Mouse (Mus musculus) lung, embryonic 14.5 days (tissue): ENCODE results near the gene Gnas. TPM values are rescaled to one million over a fixed set of nuclear protein-coding genes. Genes with fewer than 3 reads are reported as not detected.
A peak's percentile ranks its signal among the peaks of the same experiment; 100 is the strongest.

Experiments used
- ATAC-seq: fragments of 200-750 bp; cut with Nextera tagmentation; 2 replicates; pipeline ENCODE4 v1.8.0; 2017; ENCODE audit warnings: mild to moderate bottlenecking, moderate TSS enrichment, moderate library complexity; ENCODE audit not compliant: insufficient read depth
- DNase-seq: peaks from one replicate; pipeline ENCODE4 v3.0.0-alpha.2; 2015
- H3K27ac ChIP-seq: fragments of 300-500 bp; sonication (generic); 2 replicates; pipeline ENCODE4 v1.5.1; 2014; ENCODE audit warnings: low read depth, mild to moderate bottlenecking, moderate library complexity
- H3K27me3 ChIP-seq: fragments of 300-500 bp; sonication (generic); 2 replicates; pipeline ENCODE4 v1.6.1; 2014; ENCODE audit warnings: low read length, control low read depth; ENCODE audit not compliant: insufficient read depth
- H3K36me3 ChIP-seq: fragments of 300-500 bp; sonication (generic); 2 replicates; pipeline ENCODE4 v1.6.1; 2014; ENCODE audit warnings: control low read depth; ENCODE audit not compliant: insufficient read depth
- H3K4me1 ChIP-seq: fragments of 300-500 bp; sonication (generic); 2 replicates; pipeline ENCODE4 v1.6.1; 2014; ENCODE audit warnings: antibody characterized with exemption, control low read depth; ENCODE audit not compliant: insufficient read depth
- H3K4me2 ChIP-seq: fragments of 300-500 bp; sonication (generic); 2 replicates; pipeline ENCODE4 v1.6.1; 2014; ENCODE audit warnings: mild to moderate bottlenecking
- H3K4me3 ChIP-seq: fragments of 300-500 bp; sonication (generic); 2 replicates; pipeline ENCODE4 v1.5.1; 2014; ENCODE audit warnings: low read depth, low read length
- H3K9ac ChIP-seq: fragments of 300-500 bp; sonication (generic); 2 replicates; pipeline ENCODE4 v1.6.1; 2014
- H3K9me3 ChIP-seq: fragments of 300-500 bp; sonication (generic); 2 replicates; pipeline ENCODE4 v1.6.1; 2016; ENCODE audit warnings: low read depth, low read length, control low read depth
- CTCF ChIP-seq: IDR thresholded peaks from 2 replicates; pipeline ENCODE4 v1.5.1; 2016; ENCODE audit warnings: antibody characterized with exemption, low read depth
- WGBS: fragments of 180-500 bp; shearing (Covaris S2); extraction: QIAGEN DNeasy Blood & Tissue Kit; methylation state at CpG from one replicate; pipeline ENCODE4 v1.1.7; 2014; 5-methylcytosine and 5-hydroxymethylcytosine counted together
- polyA plus RNA-seq: library from polyadenylated mRNA; unstranded; fragments of >200 nt; fragmentation: Nextera tagmentation; extraction: Ambion mirVana; gene quantifications from 2 replicates; pipeline ENCODE4 v1.2.1, GENCODE M21; 2014

Gnas gene
- polyA plus RNA-seq, 1 experiment from 2014 or later, result 2,011 TPM

DNA sequence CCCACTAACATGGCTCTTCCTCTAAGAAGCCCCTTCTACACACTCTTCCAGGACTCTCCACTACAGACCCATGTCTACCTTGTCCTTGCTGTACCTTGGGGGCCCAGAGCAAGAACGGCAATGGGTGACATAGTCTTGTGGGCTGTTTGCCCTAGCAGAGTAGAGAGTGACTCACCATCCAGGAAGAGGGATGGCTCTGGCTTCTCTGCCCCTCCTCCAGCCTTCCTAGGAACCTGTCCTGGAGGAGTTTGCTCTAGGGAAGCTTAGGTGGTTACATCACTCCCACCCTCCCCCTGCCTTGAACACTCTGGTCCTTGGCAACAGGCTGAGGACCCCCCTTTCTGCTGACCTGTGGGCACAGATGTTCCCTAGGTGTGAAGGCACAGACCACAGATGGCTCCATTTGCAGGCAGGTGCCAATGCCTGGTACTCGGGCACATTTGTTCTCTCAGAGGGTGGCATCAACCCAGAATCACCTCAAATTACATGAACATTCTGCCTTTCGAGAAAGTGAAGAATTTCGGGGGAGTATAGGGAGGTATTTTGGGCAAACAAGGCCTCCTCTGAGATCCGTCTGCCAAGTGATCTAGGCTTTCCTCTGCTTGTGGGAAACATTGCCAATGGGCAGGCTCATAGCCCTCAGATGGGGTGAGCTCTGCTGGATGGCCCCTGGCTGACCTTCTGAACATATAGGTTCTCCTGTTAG is 20.9 kb upstream of the Gnas start:
- H3K4me1 ChIP-seq, result no peaks in the 10 kb centered on the region
- H3K27ac ChIP-seq, result no peak overlapping the region
- no peaks in the 10 kb centered on the region for H3K9me3 ChIP-seq
- 61% methylated on average over 5 of the region's 5 CpGs for WGBS
- H3K4me3 ChIP-seq, result no peak overlapping the region
- TF ChIP-seq CTCF, result no peak
- no peaks in the 10 kb centered on the region for H3K27me3 ChIP-seq
- ATAC-seq (0 out of 2 replicates have a peak, but pooled peaks have one; percentile 26), DNase-seq (peak; percentile 15)
- no peak overlapping the region for H3K4me2 ChIP-seq
- H3K9ac ChIP-seq, result no peak overlapping the region
- H3K36me3 ChIP-seq, result peaks cover 17% of the 10 kb centered on the region; the same call in 1 of the 2 replicates

DNA sequence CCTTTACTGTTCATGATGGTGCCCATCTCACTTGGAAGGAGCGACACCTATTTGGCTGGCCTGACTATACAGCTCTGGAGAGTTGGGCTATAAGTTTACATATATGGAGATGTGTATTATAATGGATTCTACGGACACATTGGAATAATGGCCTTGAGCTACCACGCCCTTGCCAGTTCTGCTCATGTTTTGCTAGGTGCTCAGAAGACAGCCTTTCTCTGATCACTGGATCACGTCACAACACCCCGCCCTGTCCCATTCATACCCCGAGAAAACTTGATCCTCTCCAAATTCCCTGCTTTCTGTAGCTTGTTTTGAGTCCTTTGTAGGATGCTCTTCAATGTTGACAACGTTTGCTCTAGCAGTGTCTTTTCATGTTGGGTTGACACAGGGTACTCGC is 19.9 kb upstream of the Gnas start:
- DNase-seq (no peak), ATAC-seq (no peak)
- Histone ChIP-seq H3K4me3 (no peak overlapping the region), H3K27ac (no peak overlapping the region), H3K4me2 (no peak overlapping the region), H3K4me1 (no peaks in the 10 kb centered on the region), H3K27me3 (no peaks in the 10 kb centered on the region), H3K9ac (no peak overlapping the region), H3K9me3 (no peaks in the 10 kb centered on the region), H3K36me3 (peaks cover 17% of the 10 kb centered on the region; the same call in 1 of the 2 replicates)
- WGBS, result 82% methylated on average over 8 of the region's 8 CpGs
- no peak for TF ChIP-seq CTCF

DNA sequence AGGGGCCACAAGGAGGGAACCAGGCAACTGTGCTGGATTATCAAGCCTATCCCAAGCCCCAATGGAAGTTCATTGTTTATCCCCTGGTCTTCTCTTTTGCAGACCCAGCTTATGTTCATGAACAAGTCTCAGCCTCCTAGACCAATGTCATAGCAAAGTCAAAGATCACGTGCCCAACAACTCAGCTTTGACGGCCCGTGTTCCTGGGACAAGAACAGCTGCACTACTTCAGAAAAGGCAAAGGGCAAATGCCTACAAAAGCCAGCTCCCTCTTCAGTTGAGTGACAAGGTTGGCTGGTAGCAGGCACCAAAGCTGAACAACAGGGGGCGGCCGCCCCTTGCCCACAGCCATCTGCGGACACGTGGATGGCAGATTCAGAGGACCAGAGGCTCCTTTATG is 13.7 kb upstream of the Gnas start:
- no peaks in the 10 kb centered on the region for H3K4me1 ChIP-seq
- no peak overlapping the region for H3K4me2 ChIP-seq
- no peaks in the 10 kb centered on the region for H3K9me3 ChIP-seq
- no peak overlapping the region for H3K4me3 ChIP-seq
- no peaks in the 10 kb centered on the region for H3K27me3 ChIP-seq
- 82% methylated on average over 7 of the region's 7 CpGs for WGBS
- no peak for DNase-seq
- ATAC-seq, result no peak
- H3K9ac ChIP-seq, result no peak overlapping the region
- H3K27ac ChIP-seq, result no peak overlapping the region
- no peak for TF ChIP-seq CTCF
- H3K36me3 ChIP-seq, result peaks cover 21% of the 10 kb centered on the region; the same call in 1 of the 2 replicates

DNA sequence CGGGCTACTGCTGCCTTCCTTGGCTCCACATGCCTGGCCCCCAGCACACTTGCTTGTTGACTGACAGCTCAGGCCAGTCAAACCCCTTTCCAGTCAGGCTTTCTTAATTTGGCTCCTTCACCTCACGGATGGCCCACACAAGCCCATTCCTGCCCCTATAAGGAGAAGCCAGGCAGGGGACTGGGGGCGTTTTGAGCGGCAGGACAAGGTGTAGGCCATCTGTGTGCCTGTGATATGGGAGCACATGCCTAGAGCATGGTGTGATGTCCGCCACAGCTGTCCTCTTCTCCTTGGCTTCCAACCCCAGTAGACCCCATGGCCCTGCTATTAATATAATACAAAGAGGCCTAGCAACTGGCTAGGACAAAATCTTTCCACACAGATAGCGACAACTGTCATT is 12.7 kb upstream of the Gnas start:
- 82% methylated on average over 6 of the region's 6 CpGs for WGBS
- Histone ChIP-seq H3K27ac (no peak overlapping the region), H3K27me3 (no peaks in the 10 kb centered on the region), H3K4me1 (no peaks in the 10 kb centered on the region), H3K9me3 (no peaks in the 10 kb centered on the region), H3K4me2 (no peak overlapping the region), H3K4me3 (no peak overlapping the region), H3K9ac (no peak overlapping the region), H3K36me3 (peaks cover 18% of the 10 kb centered on the region; the same call in 1 of the 2 replicates)
- no peak for TF ChIP-seq CTCF
- DNase-seq (no peak), ATAC-seq (no peak)

DNA sequence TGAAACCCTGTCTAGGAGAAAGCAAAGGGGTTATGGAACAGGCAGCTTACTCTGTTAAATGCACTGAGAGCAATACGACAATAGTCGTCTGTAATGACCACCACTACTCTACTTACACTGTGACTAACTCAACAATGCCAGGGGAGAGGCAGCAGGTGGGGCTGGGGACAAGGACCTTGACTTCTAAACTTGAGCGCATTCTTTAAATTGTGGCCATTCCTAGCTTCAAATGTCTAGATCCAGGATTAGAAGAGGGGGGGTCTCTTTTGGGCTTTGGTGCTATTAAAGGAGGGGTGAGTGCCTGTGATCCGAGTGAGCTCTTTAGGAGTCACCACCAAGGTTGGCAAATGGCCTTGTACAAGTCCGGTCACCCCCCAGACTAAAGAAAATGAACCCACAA is 11.0 kb upstream of the Gnas start:
- no peaks in the 10 kb centered on the region for H3K27me3 ChIP-seq
- 72% methylated on average over 5 of the region's 5 CpGs for WGBS
- H3K36me3 ChIP-seq, result peaks cover 13% of the 10 kb centered on the region; the same call in 1 of the 2 replicates
- no peaks in the 10 kb centered on the region for H3K4me1 ChIP-seq
- TF ChIP-seq CTCF, result no peak
- H3K4me2 ChIP-seq, result no peak overlapping the region
- H3K4me3 ChIP-seq, result no peak overlapping the region
- H3K9ac ChIP-seq, result no peak overlapping the region
- DNase-seq, result no peak
- H3K27ac ChIP-seq, result no peak overlapping the region
- no peak for ATAC-seq
- no peaks in the 10 kb centered on the region for H3K9me3 ChIP-seq

DNA sequence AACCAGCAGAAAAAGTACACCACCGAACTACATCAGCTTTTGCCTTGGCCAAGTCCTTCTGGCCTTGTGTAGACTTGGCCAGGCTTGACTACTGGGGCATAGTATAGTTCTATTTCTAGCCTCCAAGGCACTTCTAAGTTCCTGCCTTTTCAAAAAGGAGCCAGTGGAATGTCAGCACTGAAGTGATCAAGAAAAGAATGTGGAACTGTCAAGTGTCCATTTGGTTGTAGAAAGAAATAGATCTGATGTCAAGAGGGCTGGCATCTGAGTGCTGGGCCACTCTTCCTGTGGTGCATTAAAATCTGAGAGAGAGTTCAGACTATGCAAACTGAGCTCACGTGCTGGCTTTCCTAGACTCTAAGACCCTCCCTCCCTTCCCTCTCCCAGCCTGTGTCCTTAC is 10.2 kb upstream of the Gnas start:
- no peak for ATAC-seq
- no peak for DNase-seq
- Histone ChIP-seq H3K4me2 (no peak overlapping the region), H3K36me3 (peaks cover 13% of the 10 kb centered on the region; the same call in 1 of the 2 replicates), H3K9me3 (no peaks in the 10 kb centered on the region), H3K9ac (no peak overlapping the region), H3K4me3 (no peak overlapping the region), H3K27me3 (no peaks in the 10 kb centered on the region), H3K4me1 (no peaks in the 10 kb centered on the region), H3K27ac (no peak overlapping the region)
- WGBS, result 66% methylated on average over 2 of the region's 2 CpGs
- no peak for TF ChIP-seq CTCF

DNA sequence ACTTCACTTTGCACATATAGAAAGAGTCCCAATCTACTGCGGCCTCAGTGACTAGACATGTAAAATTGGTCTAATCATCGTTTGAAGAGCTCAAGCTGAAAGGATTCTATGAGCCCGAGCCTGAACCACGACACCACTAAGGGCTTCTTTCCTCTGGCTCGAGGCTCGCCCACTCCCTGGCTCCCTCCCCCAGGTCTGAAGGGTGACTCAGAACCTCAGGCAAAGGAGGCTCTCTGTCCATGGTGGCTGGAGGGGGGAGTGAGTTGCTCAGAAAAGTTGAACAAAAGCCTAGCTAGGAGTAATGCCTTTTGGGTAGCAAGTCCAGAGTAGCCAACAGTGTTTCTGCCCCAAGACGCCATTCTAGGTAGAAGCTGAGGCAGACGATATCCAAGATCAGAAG is 4.3 kb upstream of the Gnas start:
- H3K4me3 ChIP-seq, result no peak overlapping the region
- no peak for DNase-seq
- H3K4me2 ChIP-seq, result no peak overlapping the region
- ATAC-seq, result no peak
- H3K27ac ChIP-seq, result no peak overlapping the region
- peaks cover 10% of the 10 kb centered on the region for H3K27me3 ChIP-seq
- H3K9me3 ChIP-seq, result peaks cover 9% of the 10 kb centered on the region
- H3K36me3 ChIP-seq, result peaks cover 55% of the 10 kb centered on the region
- WGBS, result 75% methylated on average over 8 of the region's 8 CpGs
- no peak overlapping the region for H3K9ac ChIP-seq
- no peak for TF ChIP-seq CTCF
- no peaks in the 10 kb centered on the region for H3K4me1 ChIP-seq
